Mouse (Mus musculus): ENCODE results near the gene Kdm6b. TPM values are rescaled to one million over a fixed set of nuclear protein-coding genes. Genes with fewer than 3 reads are reported as not detected.

Kdm6b gene
- polyA plus RNA-seq, 1 experiment from 2014 or later, result 22.0 TPM

DNA sequence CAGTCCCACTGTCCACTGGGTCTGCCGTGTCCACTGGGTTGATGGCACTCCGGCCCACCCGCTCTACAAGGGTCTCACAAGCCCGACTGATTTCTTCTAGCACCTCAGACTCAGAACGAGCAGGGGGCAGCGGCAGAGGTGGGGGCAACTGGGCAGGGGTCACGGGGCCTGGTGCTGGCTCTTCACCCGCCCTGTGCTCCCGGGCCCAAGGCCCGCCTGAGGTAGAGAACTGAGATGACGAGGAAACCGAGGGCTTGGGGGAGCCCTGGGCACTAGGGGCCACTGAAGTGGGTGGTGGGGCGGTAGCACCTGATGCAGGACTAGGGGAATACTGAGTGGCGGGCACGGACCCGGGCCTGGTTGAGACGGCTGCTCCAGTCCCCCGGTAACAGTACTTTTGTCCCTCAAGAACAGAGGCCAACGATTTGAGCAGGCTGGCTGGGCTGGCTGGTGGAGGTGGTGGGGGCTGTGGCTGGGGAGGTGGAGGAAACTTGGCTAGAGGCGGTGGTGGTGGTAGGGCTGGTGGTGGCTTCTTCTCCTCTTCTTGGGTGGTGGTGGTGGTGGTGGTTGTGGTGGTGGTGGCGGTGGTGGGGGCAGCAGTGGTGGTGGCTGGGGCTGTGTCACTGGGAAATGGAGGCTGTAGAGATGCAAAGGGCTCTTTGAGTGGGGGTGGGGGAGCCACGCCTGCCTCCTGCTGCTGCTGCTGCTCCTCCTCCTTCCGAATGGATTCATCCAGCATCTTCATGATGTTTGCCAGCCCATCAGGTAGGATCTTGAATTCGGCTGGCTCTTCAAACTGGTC, 8.7 kb downstream of the Kdm6b start:
- Histone ChIP-seq H3K36me3 (ENCODE audit: control insufficient read depth, insufficient read depth, low read length) (peaks cover 83% of the 10 kb centered on the region), H3K4me3 (ENCODE audit: control insufficient read depth in 1 of 2, insufficient read depth in 1 of 2, low read depth in 1 of 2, low read length in 2 of 2) (no peak overlapping the region), H3K4me1 (ENCODE audit: control insufficient read depth in 2 of 2, insufficient read depth in 2 of 2, low read length in 2 of 2) (peaks cover 7% of the 10 kb centered on the region in 2 experiments), H3K27ac (replicated peaks in 1 of 2; ENCODE audit: control insufficient read depth in 1 of 2, insufficient read depth in 1 of 2, low read depth in 2 of 2, low read length in 2 of 2) (no peak overlapping the region), H3K9me3 (ENCODE audit: control insufficient read depth, low read length) (no peaks in the 10 kb centered on the region), H3K27me3 (ENCODE audit: control insufficient read depth, insufficient read depth, low read length) (no peaks in the 10 kb centered on the region), H3K4me2 (ENCODE audit: low read length) (no peak overlapping the region), H3K9ac (ENCODE audit: low read length) (no peak overlapping the region)
- 92% methylated on average over 24 of the region's 24 CpGs for WGBS
- no peak for ATAC-seq (ENCODE audit: insufficient number of reproducible peaks, insufficient read depth, low FRiP score, low read depth)

DNA sequence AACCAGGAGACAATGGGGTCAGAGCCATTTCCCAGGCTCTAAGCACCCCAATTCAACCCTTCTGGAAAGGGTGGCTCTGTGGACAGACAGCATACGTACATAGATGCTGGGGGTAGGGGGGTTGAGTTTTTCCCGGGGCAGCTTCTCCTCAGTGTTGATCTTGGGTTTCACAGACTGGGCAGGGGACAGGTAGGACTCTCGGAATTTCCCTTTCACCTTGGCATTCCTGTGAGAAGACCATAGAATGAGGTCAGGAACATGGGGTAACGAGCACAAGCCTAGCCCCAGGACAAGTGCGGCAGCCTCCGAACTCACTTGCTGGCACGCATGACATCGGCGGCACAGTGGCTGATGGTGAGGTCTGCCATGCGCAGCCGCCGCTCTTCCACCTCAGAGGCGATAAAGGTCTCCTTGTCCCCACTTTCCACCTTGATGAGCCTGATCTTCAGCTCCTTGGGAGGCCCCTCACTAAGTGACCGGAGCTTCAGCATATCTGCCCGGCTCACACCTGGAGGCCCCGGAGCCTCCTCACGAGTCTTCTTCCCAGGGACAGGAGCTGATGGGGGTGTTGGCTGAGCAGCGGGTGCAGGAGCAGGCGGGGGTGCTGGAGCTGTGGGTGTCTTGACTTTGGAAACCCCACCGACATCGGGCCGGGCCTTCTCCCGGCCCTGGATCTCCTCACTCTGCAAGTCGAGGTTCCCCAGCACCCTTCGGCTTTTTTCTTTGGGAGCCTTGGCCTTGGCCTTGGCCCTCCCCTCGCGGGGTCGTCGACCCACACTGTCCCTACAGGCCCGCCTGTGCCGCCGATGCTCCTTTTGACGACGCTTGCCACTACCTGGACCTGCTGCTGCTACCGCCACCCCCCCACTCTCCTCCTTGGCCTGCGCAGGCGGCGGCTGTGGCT, 9.5 kb downstream of the Kdm6b start:
- 89% methylated on average over 37 of the region's 38 CpGs for WGBS
- peaks cover 7 to 9% of the 10 kb centered on the region in 2 experiments for H3K4me1 ChIP-seq (ENCODE audit: control insufficient read depth in 2 of 2, insufficient read depth in 2 of 2, low read length in 2 of 2)

DNA sequence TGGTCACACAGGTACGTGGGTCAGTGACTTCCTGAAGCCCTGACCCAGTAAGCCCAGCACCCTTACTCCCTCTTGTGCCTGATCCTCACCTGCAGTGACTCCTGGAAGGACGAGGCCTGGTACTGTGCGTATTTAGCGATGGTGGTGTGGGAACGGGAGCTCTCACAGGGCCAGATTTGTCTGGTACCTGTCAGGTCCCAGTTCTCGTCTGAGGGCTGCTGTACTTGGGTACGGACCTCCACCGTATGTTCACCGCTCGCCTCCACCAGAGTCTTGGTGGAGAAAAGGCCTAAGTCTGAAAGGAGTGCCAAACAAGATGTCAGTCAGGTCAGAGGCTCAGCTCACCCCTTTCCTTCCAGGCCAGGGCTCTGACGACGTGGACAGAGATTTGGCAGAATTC, 11.5 kb downstream of the Kdm6b start:
- no peaks in the 10 kb centered on the region for H3K27me3 ChIP-seq (ENCODE audit: control insufficient read depth, insufficient read depth, low read length)
- peaks cover 10 to 13% of the 10 kb centered on the region in 2 experiments; a peak in 3 of 4 replicates for H3K4me1 ChIP-seq (ENCODE audit: control insufficient read depth in 2 of 2, insufficient read depth in 2 of 2, low read length in 2 of 2)
- H3K4me2 ChIP-seq (ENCODE audit: low read length), result no peak overlapping the region
- H3K27ac ChIP-seq (replicated peaks in 1 of 2; ENCODE audit: control insufficient read depth in 1 of 2, insufficient read depth in 1 of 2, low read depth in 2 of 2, low read length in 2 of 2), result no peak overlapping the region
- H3K4me3 ChIP-seq (ENCODE audit: control insufficient read depth in 1 of 2, insufficient read depth in 1 of 2, low read depth in 1 of 2, low read length in 2 of 2), result no peak overlapping the region
- no peak for ATAC-seq (ENCODE audit: insufficient number of reproducible peaks, insufficient read depth, low FRiP score, low read depth)
- WGBS, result 84% methylated on average over 12 of the region's 12 CpGs
- H3K36me3 ChIP-seq (ENCODE audit: control insufficient read depth, insufficient read depth, low read length), result peaks cover 75% of the 10 kb centered on the region
- no peak overlapping the region for H3K9ac ChIP-seq (ENCODE audit: low read length)
- H3K9me3 ChIP-seq (ENCODE audit: control insufficient read depth, low read length), result no peaks in the 10 kb centered on the region

More for the DNA sequence above, 9.5 kb downstream of the Kdm6b start:
- H3K27ac ChIP-seq (replicated peaks in 1 of 2; ENCODE audit: control insufficient read depth in 1 of 2, insufficient read depth in 1 of 2, low read depth in 2 of 2, low read length in 2 of 2), result no peak overlapping the region
- no peak overlapping the region for H3K4me2 ChIP-seq (ENCODE audit: low read length)
- no peak overlapping the region for H3K9ac ChIP-seq (ENCODE audit: low read length)
- H3K36me3 ChIP-seq (ENCODE audit: control insufficient read depth, insufficient read depth, low read length), result peaks cover 87% of the 10 kb centered on the region
- H3K27me3 ChIP-seq (ENCODE audit: control insufficient read depth, insufficient read depth, low read length), result no peaks in the 10 kb centered on the region
- H3K9me3 ChIP-seq (ENCODE audit: control insufficient read depth, low read length), result no peaks in the 10 kb centered on the region
- no peak for ATAC-seq (ENCODE audit: insufficient number of reproducible peaks, insufficient read depth, low FRiP score, low read depth)
- H3K4me3 ChIP-seq (ENCODE audit: control insufficient read depth in 1 of 2, insufficient read depth in 1 of 2, low read depth in 1 of 2, low read length in 2 of 2), result no peak overlapping the region

DNA sequence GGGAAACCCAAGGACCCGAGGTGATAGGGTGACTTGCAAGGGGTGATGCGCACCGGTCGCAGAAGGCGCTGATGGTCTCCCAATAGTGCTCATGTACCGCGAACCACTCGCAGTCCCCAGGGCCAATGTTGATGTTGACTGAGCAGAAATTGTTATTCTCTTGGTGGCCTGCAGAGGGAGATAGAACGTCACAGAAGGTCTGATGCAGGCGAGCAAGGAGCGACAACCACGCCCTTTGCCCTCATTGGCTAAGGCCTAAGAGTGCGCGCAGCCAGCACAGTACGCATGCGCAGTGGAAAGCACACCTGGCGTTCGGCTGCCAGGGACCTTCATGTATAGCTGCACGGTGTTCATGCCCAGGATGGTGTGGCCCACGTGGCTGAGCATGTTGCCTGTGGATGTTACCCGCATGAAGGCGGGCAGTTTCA, 12.3 kb downstream of the Kdm6b start:
- peak; percentile 14; the same call in 1 of the 2 replicates for ATAC-seq (ENCODE audit: insufficient number of reproducible peaks, insufficient read depth, low FRiP score, low read depth)
- no peaks in the 10 kb centered on the region for H3K27me3 ChIP-seq (ENCODE audit: control insufficient read depth, insufficient read depth, low read length)
- H3K4me2 ChIP-seq (ENCODE audit: low read length), result no peak overlapping the region
- H3K4me1 ChIP-seq (ENCODE audit: control insufficient read depth in 2 of 2, insufficient read depth in 2 of 2, low read length in 2 of 2), result peaks cover 17% of the 10 kb centered on the region in 2 experiments
- no peaks in the 10 kb centered on the region for H3K9me3 ChIP-seq (ENCODE audit: control insufficient read depth, low read length)
- H3K4me3 ChIP-seq (ENCODE audit: control insufficient read depth in 1 of 2, insufficient read depth in 1 of 2, low read depth in 1 of 2, low read length in 2 of 2), result no peak overlapping the region
- peaks cover 67% of the 10 kb centered on the region for H3K36me3 ChIP-seq (ENCODE audit: control insufficient read depth, insufficient read depth, low read length)
- H3K27ac ChIP-seq (replicated peaks in 1 of 2; ENCODE audit: control insufficient read depth in 1 of 2, insufficient read depth in 1 of 2, low read depth in 2 of 2, low read length in 2 of 2), result no peak overlapping the region
- 17% methylated on average over 22 of the region's 22 CpGs for WGBS
- H3K9ac ChIP-seq (ENCODE audit: low read length), result no peak overlapping the region

DNA sequence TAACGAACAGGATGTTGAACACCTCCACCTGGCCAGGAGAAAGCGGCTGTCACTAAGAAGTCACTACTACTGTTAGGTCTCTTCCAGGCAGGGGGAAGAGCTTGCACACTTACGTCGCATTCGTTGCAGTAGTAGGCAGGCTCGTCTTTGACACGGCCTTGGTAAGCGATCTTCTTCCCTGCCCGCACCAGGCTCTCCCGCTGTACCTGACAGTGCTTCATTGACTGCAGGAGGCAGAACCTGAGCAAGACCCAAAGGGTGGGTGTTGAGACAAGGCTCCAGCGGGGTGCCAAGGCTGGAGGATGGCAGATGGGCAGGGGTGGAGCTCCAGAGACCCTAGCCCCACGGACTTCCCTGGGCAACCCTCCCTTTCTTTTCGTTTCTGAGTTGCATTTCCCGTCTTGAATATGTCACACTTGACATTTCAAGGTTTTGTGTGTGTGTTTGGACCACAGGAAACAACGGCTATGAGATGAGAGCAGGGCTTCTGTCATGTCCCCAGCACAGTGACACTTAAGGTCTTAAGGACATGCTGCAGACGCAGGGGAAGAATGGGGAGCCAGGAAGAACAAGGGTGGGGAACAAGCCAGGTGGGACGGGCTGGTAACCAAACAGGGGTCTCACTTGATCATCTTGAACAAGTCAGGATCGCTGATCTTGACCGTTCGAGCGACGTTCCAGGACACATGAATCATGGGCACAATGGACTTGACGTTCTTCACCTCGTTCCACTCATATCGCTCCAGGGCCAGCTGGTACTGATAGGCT, 13.2 kb downstream of the Kdm6b start:
- Histone ChIP-seq H3K4me1 (ENCODE audit: control insufficient read depth in 2 of 2, insufficient read depth in 2 of 2, low read length in 2 of 2) (peaks cover 17% of the 10 kb centered on the region in 2 experiments), H3K4me3 (ENCODE audit: control insufficient read depth in 1 of 2, insufficient read depth in 1 of 2, low read depth in 1 of 2, low read length in 2 of 2) (no peak overlapping the region), H3K9ac (ENCODE audit: low read length) (no peak overlapping the region), H3K9me3 (ENCODE audit: control insufficient read depth, low read length) (no peaks in the 10 kb centered on the region), H3K27me3 (ENCODE audit: control insufficient read depth, insufficient read depth, low read length) (no peaks in the 10 kb centered on the region), H3K27ac (replicated peaks in 1 of 2; ENCODE audit: control insufficient read depth in 1 of 2, insufficient read depth in 1 of 2, low read depth in 2 of 2, low read length in 2 of 2) (no peak overlapping the region), H3K36me3 (ENCODE audit: control insufficient read depth, insufficient read depth, low read length) (peaks cover 58% of the 10 kb centered on the region), H3K4me2 (ENCODE audit: low read length) (no peak overlapping the region)
- WGBS, result 66% methylated on average over 25 of the region's 25 CpGs
- ATAC-seq (ENCODE audit: insufficient number of reproducible peaks, insufficient read depth, low FRiP score, low read depth), result no peak

DNA sequence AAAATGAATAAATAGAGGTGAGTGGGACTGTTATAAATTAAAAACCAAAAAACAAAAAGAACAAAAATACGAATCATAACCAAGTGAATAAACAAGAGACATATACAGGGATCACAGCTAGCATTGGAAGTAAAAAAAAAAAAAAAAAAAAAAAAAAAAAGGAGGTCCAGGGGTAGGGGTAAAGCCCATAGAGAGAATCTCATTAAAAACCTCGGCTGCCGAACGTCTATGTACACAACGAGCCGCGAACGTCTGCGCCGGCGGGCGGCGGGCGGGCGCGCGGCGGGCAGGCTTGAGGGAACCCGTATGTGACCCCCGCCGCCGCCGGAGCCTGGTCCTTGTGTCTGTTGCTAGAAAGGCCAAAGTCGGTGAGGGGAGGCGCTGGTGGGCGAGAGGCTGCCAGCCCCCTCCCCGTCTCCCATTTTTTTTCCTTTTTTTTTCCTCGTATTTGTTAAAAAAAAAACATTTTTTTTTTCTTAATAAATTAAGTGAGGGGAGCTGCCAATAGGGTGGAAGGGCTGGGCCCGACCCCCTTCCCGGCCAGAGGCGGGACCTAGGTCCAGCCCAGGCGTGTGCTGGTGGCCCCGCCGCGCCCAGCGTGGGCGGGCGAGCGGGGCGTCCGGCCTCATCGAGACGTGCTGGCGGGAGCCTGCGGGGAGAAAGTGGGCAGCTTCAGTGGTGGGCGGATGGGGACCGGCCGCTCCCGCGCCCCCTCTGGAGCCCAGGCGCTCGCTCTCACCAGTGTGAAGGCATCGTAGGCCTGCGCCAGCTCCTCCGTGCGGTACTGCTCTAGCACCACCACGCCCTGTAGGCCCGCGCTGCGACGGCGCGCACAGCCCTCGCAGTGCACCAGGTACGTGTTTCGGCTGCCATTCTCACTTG, 14.0 kb downstream of the Kdm6b start:
- H3K4me3 ChIP-seq (ENCODE audit: control insufficient read depth in 1 of 2, insufficient read depth in 1 of 2, low read depth in 1 of 2, low read length in 2 of 2), result no peak overlapping the region
- peaks cover 17% of the 10 kb centered on the region in 2 experiments for H3K4me1 ChIP-seq (ENCODE audit: control insufficient read depth in 2 of 2, insufficient read depth in 2 of 2, low read length in 2 of 2)
- H3K9ac ChIP-seq (ENCODE audit: low read length), result peak overlapping the region; percentile 83
- H3K9me3 ChIP-seq (ENCODE audit: control insufficient read depth, low read length), result no peaks in the 10 kb centered on the region
- H3K36me3 ChIP-seq (ENCODE audit: control insufficient read depth, insufficient read depth, low read length), result peaks cover 49% of the 10 kb centered on the region
- WGBS, result 30% methylated on average over 66 of the region's 66 CpGs
- no peak overlapping the region for H3K27ac ChIP-seq (replicated peaks in 1 of 2; ENCODE audit: control insufficient read depth in 1 of 2, insufficient read depth in 1 of 2, low read depth in 2 of 2, low read length in 2 of 2)
- H3K4me2 ChIP-seq (ENCODE audit: low read length), result peak overlapping the region; percentile 73
- ATAC-seq (ENCODE audit: insufficient number of reproducible peaks, insufficient read depth, low FRiP score, low read depth), result no peak
- no peaks in the 10 kb centered on the region for H3K27me3 ChIP-seq (ENCODE audit: control insufficient read depth, insufficient read depth, low read length)
